Mouse (Mus musculus): Measurements from ENCODE around the gene Zfp462. TPM values are rescaled to one million over a fixed set of nuclear protein-coding genes. Genes with fewer than 3 reads are reported as not detected.
A peak's percentile ranks its signal among the peaks of the same experiment; 100 is the strongest.

The Zfp462 gene
- polyA plus RNA-seq (2012; rRNA removed) = 2.0 and 2.5 TPM in 2 replicates

GRCm38 (mm10) chr4:54944921-54945430, at the start of gene Zfp462:
Gene Zfp462 (plus strand): TSS chr4:54945048.
- DNase-seq (ENCODE audit: low read depth in 1 of 2, low spot score in 2 of 2) = no peak
- Histone ChIP-seq H3K4me3 (ENCODE audit: extremely low read depth, insufficient read depth, insufficient read length) (peak within 1 kb of the TSS; percentile 14; the same call in 1 of the 2 replicates), H3K4me1 (ENCODE audit: control insufficient read depth, insufficient read depth, insufficient read length) (no peaks in the 10 kb centered on the region), H3K36me3 (ENCODE audit: control insufficient read depth, insufficient read depth, low read length) (no peaks in the 10 kb centered on the region), H3K27me3 (ENCODE audit: control insufficient read depth, insufficient read depth, low read length) (peaks cover 7% of the 10 kb centered on the region), H3K27ac (ENCODE audit: insufficient read depth, low read length) (no peak within 1 kb of the TSS)
- TF ChIP-seq POLR2A (IDR thresholded peaks at IDR 0.05; ENCODE audit: low read depth, low read length) (no peak), CTCF (IDR thresholded peaks at IDR 0.05; ENCODE audit: extremely low read depth, insufficient read depth, insufficient read length, insufficient replicate concordance) (no peak)
- under 1% methylated on average over 43 of the region's 43 CpGs for WGBS

- Histone ChIP-seq H3K4me1 (ENCODE audit: control insufficient read depth, insufficient read depth, insufficient read length) (no peaks in the 10 kb centered on the region), H3K27ac (ENCODE audit: insufficient read depth, low read length) (no peak overlapping the region), H3K27me3 (ENCODE audit: control insufficient read depth, insufficient read depth, low read length) (no peaks in the 10 kb centered on the region), H3K36me3 (ENCODE audit: control insufficient read depth, insufficient read depth, low read length) (no peaks in the 10 kb centered on the region), H3K4me3 (ENCODE audit: extremely low read depth, insufficient read depth, insufficient read length) (no peak overlapping the region)
- WGBS = 97% methylated on average over 4 of the region's 4 CpGs
- no peak for DNase-seq (ENCODE audit: low read depth in 1 of 2, low spot score in 2 of 2)
- TF ChIP-seq POLR2A (IDR thresholded peaks at IDR 0.05; ENCODE audit: low read depth, low read length) = no peak
- no peak for TF ChIP-seq CTCF (IDR thresholded peaks at IDR 0.05; ENCODE audit: extremely low read depth, insufficient read depth, insufficient read length, insufficient replicate concordance)
Measured at GRCm38 (mm10) chr4:54896017-54896416, 48.8 kb upstream of the Zfp462 start.

DNA sequence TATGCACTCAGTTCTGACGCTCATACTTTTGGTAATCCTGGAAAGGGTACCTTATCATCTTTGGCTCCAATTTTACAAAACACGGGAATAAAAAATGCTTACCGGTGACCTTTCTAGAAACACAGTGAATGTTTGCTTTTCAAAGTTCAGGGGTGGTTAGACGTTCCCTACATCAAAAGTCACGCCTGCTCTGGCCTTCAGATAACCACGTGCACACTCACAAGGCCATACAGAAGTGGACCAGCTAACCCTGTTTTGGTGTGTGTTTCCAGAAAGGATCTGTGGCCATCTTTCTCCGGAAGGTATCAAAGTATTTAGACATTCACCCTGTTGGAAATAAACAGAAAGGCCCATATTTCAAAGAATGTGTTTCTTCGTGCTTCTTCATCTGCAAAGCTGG, 40.2 kb upstream of the Zfp462 start:
- no peaks in the 10 kb centered on the region for H3K27me3 ChIP-seq (ENCODE audit: control insufficient read depth, insufficient read depth, low read length)
- 84% methylated on average over 8 of the region's 8 CpGs for WGBS
- no peak for DNase-seq (ENCODE audit: low read depth in 1 of 2, low spot score in 2 of 2)

DNA sequence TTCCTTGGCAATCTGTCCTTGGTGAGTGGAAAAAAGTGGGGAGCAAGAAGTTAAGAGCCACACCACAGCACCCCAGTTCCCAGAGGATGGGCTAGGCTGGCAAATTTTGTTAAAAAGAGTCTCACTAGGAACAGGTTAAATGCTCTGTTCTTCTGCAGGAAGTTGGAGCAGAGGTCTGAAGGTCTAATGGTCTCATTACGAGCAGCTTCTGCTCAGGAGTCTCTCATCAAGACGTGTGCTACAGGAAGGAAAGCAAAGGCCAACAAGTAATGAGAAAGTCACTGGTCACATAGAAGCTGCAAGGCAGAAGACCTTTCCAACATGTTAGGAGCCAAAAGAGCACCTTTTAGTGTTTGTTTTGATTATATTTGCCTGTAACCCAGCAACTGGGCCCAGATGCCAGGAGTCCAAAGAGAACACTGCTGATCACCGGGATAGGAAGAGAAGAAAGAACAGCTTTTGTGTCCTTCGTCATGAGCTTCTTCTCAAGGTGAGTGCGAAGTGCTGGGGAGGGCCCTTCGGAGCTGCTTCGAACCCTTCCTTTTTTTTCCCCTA, 39.4 kb upstream of the Zfp462 start:
- TF ChIP-seq CTCF (IDR thresholded peaks at IDR 0.05; ENCODE audit: extremely low read depth, insufficient read depth, insufficient read length, insufficient replicate concordance) (no peak), POLR2A (IDR thresholded peaks at IDR 0.05; ENCODE audit: low read depth, low read length) (no peak)
- H3K27me3 ChIP-seq (ENCODE audit: control insufficient read depth, insufficient read depth, low read length) = no peaks in the 10 kb centered on the region
- H3K27ac ChIP-seq (ENCODE audit: insufficient read depth, low read length) = no peak overlapping the region
- DNase-seq (ENCODE audit: low read depth in 1 of 2, low spot score in 2 of 2) = no peak
- H3K4me1 ChIP-seq (ENCODE audit: control insufficient read depth, insufficient read depth, insufficient read length) = no peaks in the 10 kb centered on the region
- 74% methylated on average over 7 of the region's 7 CpGs for WGBS
- H3K4me3 ChIP-seq (ENCODE audit: extremely low read depth, insufficient read depth, insufficient read length) = no peak overlapping the region
- H3K36me3 ChIP-seq (ENCODE audit: control insufficient read depth, insufficient read depth, low read length) = no peaks in the 10 kb centered on the region

More for the DNA sequence above, 40.2 kb upstream of the Zfp462 start:
- H3K4me3 ChIP-seq (ENCODE audit: extremely low read depth, insufficient read depth, insufficient read length) = no peak overlapping the region
- TF ChIP-seq POLR2A (IDR thresholded peaks at IDR 0.05; ENCODE audit: low read depth, low read length) = no peak
- H3K27ac ChIP-seq (ENCODE audit: insufficient read depth, low read length) = no peak overlapping the region
- H3K4me1 ChIP-seq (ENCODE audit: control insufficient read depth, insufficient read depth, insufficient read length) = no peaks in the 10 kb centered on the region
- no peaks in the 10 kb centered on the region for H3K36me3 ChIP-seq (ENCODE audit: control insufficient read depth, insufficient read depth, low read length)

DNA sequence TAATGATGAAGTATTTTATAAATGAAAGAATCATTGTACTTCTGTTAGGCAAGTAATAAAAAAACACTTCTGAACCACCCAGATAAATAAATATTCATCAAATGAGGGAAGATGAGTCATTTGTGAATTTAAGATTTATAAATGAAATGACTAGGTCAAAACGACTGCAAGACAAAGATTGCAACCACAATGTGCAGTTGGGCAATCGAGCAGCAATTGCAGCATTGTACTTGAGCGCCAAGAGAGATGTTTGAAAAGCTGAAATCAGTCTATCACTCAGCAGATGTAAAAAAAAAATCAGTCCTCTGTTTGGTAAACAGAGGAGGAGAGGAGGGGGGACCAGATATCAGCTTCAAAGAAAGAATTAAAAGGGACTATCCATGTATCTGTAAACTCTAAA, 34.5 kb upstream of the Zfp462 start:
- no peaks in the 10 kb centered on the region for H3K27me3 ChIP-seq (ENCODE audit: control insufficient read depth, insufficient read depth, low read length)
- DNase-seq (ENCODE audit: low read depth in 1 of 2, low spot score in 2 of 2) = no peak
- H3K4me3 ChIP-seq (ENCODE audit: extremely low read depth, insufficient read depth, insufficient read length) = no peak overlapping the region
- 80% methylated on average over 3 of the region's 3 CpGs for WGBS
- TF ChIP-seq POLR2A (IDR thresholded peaks at IDR 0.05; ENCODE audit: low read depth, low read length) (no peak), CTCF (IDR thresholded peaks at IDR 0.05; ENCODE audit: extremely low read depth, insufficient read depth, insufficient read length, insufficient replicate concordance) (no peak)
- no peak overlapping the region for H3K27ac ChIP-seq (ENCODE audit: insufficient read depth, low read length)
- H3K36me3 ChIP-seq (ENCODE audit: control insufficient read depth, insufficient read depth, low read length) = no peaks in the 10 kb centered on the region
- H3K4me1 ChIP-seq (ENCODE audit: control insufficient read depth, insufficient read depth, insufficient read length) = no peaks in the 10 kb centered on the region

DNA sequence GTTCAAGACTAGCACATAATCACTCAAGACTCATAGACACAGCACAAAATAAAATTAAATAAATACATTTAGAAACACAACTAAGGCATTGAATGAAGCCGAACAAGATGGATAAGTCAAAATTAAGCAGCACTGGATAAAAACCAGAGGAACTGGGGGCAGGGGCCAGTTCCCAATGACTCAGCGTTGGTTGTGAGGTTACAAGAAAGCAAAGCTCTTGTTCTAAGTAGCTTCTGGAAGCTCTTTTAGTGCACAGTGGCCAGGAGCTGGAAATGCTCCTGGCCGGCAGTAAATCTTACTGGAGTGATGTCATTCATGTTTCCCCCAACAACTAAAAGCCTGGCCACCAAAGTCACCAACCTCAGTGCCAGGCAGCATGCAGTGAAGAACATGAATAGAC, 26.6 kb upstream of the Zfp462 start:
- Histone ChIP-seq H3K4me3 (ENCODE audit: extremely low read depth, insufficient read depth, insufficient read length) (no peak overlapping the region), H3K27me3 (ENCODE audit: control insufficient read depth, insufficient read depth, low read length) (no peaks in the 10 kb centered on the region), H3K36me3 (ENCODE audit: control insufficient read depth, insufficient read depth, low read length) (no peaks in the 10 kb centered on the region), H3K4me1 (ENCODE audit: control insufficient read depth, insufficient read depth, insufficient read length) (no peaks in the 10 kb centered on the region), H3K27ac (ENCODE audit: insufficient read depth, low read length) (no peak overlapping the region)
- DNase-seq (ENCODE audit: low read depth in 1 of 2, low spot score in 2 of 2) = no peak
- WGBS = 49% methylated on average over 3 of the region's 3 CpGs
- no peak for TF ChIP-seq POLR2A (IDR thresholded peaks at IDR 0.05; ENCODE audit: low read depth, low read length)
- no peak for TF ChIP-seq CTCF (IDR thresholded peaks at IDR 0.05; ENCODE audit: extremely low read depth, insufficient read depth, insufficient read length, insufficient replicate concordance)

GRCm38 (mm10) chr4:54923386-54923785, 21.5 kb upstream of the Zfp462 start:
- Histone ChIP-seq H3K4me1 (ENCODE audit: control insufficient read depth, insufficient read depth, insufficient read length) (no peaks in the 10 kb centered on the region), H3K27ac (ENCODE audit: insufficient read depth, low read length) (no peak overlapping the region), H3K4me3 (ENCODE audit: extremely low read depth, insufficient read depth, insufficient read length) (no peak overlapping the region), H3K36me3 (ENCODE audit: control insufficient read depth, insufficient read depth, low read length) (no peaks in the 10 kb centered on the region), H3K27me3 (ENCODE audit: control insufficient read depth, insufficient read depth, low read length) (no peaks in the 10 kb centered on the region)
- TF ChIP-seq CTCF (IDR thresholded peaks at IDR 0.05; ENCODE audit: extremely low read depth, insufficient read depth, insufficient read length, insufficient replicate concordance) = no peak
- TF ChIP-seq POLR2A (IDR thresholded peaks at IDR 0.05; ENCODE audit: low read depth, low read length) = no peak
- no peak for DNase-seq (ENCODE audit: low read depth in 1 of 2, low spot score in 2 of 2)
- 94% methylated on average over 2 of the region's 2 CpGs for WGBS
